Mouse (Mus musculus) stomach, embryonic 14.5 days (tissue): ENCODE measurements around the gene Gm37240. TPM values are rescaled to one million over a fixed set of nuclear protein-coding genes. Genes with fewer than 3 reads are reported as not detected.

Experiments
- ATAC-seq: fragments of 200-750 bp; cut with Nextera tagmentation; 2 replicates; pipeline ENCODE4 v1.8.0; 2017; ENCODE audit warnings: low read depth, moderate TSS enrichment; ENCODE audit not compliant: insufficient number of reproducible peaks, insufficient read depth, low FRiP score
- H3K27ac ChIP-seq: fragments of 300-500 bp; sonication (generic); 2 replicates; pipeline ENCODE4 v1.5.1; 2014; ENCODE audit warnings: mild to moderate bottlenecking, low read length, moderate library complexity, mixed read lengths
- H3K27me3 ChIP-seq: fragments of 300-500 bp; sonication (generic); 2 replicates; pipeline ENCODE4 v1.6.1; 2014; ENCODE audit warnings: low read length, control low read depth, mixed read lengths; ENCODE audit not compliant: control insufficient read depth, insufficient read depth
- H3K36me3 ChIP-seq: fragments of 300-500 bp; sonication (generic); 2 replicates; pipeline ENCODE4 v1.6.1; 2014; ENCODE audit warnings: mild to moderate bottlenecking, control low read depth, low read length, moderate library complexity, mixed read lengths; ENCODE audit not compliant: control insufficient read depth, insufficient read depth
- H3K4me1 ChIP-seq: fragments of 300-500 bp; sonication (generic); 2 replicates; pipeline ENCODE4 v1.6.1; 2014; ENCODE audit warnings: low read length, control low read depth, mixed read lengths; ENCODE audit not compliant: control insufficient read depth, insufficient read depth
- H3K4me2 ChIP-seq: fragments of 300-500 bp; sonication (generic); replicated peaks from 2 replicates; pipeline ENCODE4 v1.6.1; 2014; ENCODE audit warnings: low read depth, low read length, control low read depth
- H3K4me3 ChIP-seq: fragments of 300-500 bp; sonication (generic); 2 replicates; pipeline ENCODE4 v1.5.1; 2014; ENCODE audit warnings: low read depth, low read length, control low read depth
- H3K9ac ChIP-seq: fragments of 300-500 bp; sonication (generic); replicated peaks from 2 replicates; pipeline ENCODE4 v1.6.1; 2014; ENCODE audit warnings: low read depth, mild to moderate bottlenecking, control low read depth, low read length, moderate library complexity, mixed read lengths
- H3K9me3 ChIP-seq: fragments of 300-500 bp; sonication (generic); 2 replicates; pipeline ENCODE4 v1.6.1; 2016; ENCODE audit warnings: low read depth, low read length, control low read depth; ENCODE audit not compliant: control insufficient read depth
- WGBS: fragments of 180-500 bp; shearing (Covaris S2); extraction: QIAGEN DNeasy Blood & Tissue Kit; methylation state at CpG from one replicate; pipeline ENCODE4 v1.1.7; 2014; 5-methylcytosine and 5-hydroxymethylcytosine counted together
- polyA plus RNA-seq: library from polyadenylated mRNA; unstranded; fragments of >200 nt; fragmentation: Nextera tagmentation; extraction: Ambion mirVana; gene quantifications from 2 replicates; pipeline ENCODE4 v1.2.1, GENCODE M21; 2014

Gene Gm37240
- polyA plus RNA-seq, 1 experiment from 2014 or later: 9.6 TPM

GRCm38 (mm10) chr3:84826938-84827337 lies 1060.4 kb downstream of the Gm37240 start:
- Histone ChIP-seq H3K27me3 (no peaks in the 10 kb centered on the region), H3K27ac (no peak overlapping the region), H3K36me3 (no peaks in the 10 kb centered on the region), H3K9me3 (no peaks in the 10 kb centered on the region), H3K4me3 (no peak overlapping the region), H3K4me2 (no peak overlapping the region), H3K4me1 (no peaks in the 10 kb centered on the region), H3K9ac (no peak overlapping the region)
- ATAC-seq: no peak
- WGBS: 85% methylated on average over 3 of the region's 3 CpGs

- Histone ChIP-seq H3K4me1 (no peaks in the 10 kb centered on the region), H3K9ac (no peak overlapping the region), H3K4me3 (no peak overlapping the region), H3K9me3 (no peaks in the 10 kb centered on the region), H3K4me2 (no peak overlapping the region), H3K27me3 (no peaks in the 10 kb centered on the region), H3K36me3 (no peaks in the 10 kb centered on the region), H3K27ac (no peak overlapping the region)
- 73% methylated on average over 3 of the region's 3 CpGs for WGBS
- no peak for ATAC-seq
These were observed 1060.9 kb downstream of the Gm37240 start for GRCm38 (mm10) chr3:84826405-84826804.

- no peak for ATAC-seq
- H3K36me3 ChIP-seq: no peaks in the 10 kb centered on the region
These were observed 1061.3 kb downstream of the Gm37240 start for GRCm38 (mm10) chr3:84825990-84826389.

GRCm38 (mm10) chr3:84820654-84821201 lies 1066.6 kb downstream of the Gm37240 start:
- no peaks in the 10 kb centered on the region for H3K9me3 ChIP-seq
- no peak for ATAC-seq
- no peaks in the 10 kb centered on the region for H3K36me3 ChIP-seq
- H3K27me3 ChIP-seq: no peaks in the 10 kb centered on the region
- H3K4me1 ChIP-seq: peaks cover 6% of the 10 kb centered on the region
- no peak overlapping the region for H3K4me3 ChIP-seq
- H3K27ac ChIP-seq: no peak overlapping the region
- H3K4me2 ChIP-seq: no peak overlapping the region
- 72% methylated on average over 2 of the region's 2 CpGs for WGBS
- no peak overlapping the region for H3K9ac ChIP-seq

More at GRCm38 (mm10) chr3:84825990-84826389, 1061.3 kb downstream of the Gm37240 start:
- Histone ChIP-seq H3K9me3 (no peaks in the 10 kb centered on the region), H3K4me1 (no peaks in the 10 kb centered on the region), H3K27me3 (no peaks in the 10 kb centered on the region), H3K9ac (no peak overlapping the region), H3K4me3 (no peak overlapping the region), H3K4me2 (no peak overlapping the region), H3K27ac (no peak overlapping the region)
- WGBS: 36% methylated on average over 5 of the region's 5 CpGs

GRCm38 (mm10) chr3:84816951-84817350 lies 1070.4 kb downstream of the Gm37240 start:
- no peak overlapping the region for H3K27ac ChIP-seq
- no peaks in the 10 kb centered on the region for H3K9me3 ChIP-seq
- peaks cover 10% of the 10 kb centered on the region for H3K4me1 ChIP-seq
- H3K4me3 ChIP-seq: no peak overlapping the region
- WGBS: 84% methylated on average over 1 of the region's 1 CpGs
- no peaks in the 10 kb centered on the region for H3K27me3 ChIP-seq
- 0 out of 2 replicates have a peak overlapping the region, but pooled peaks have one; percentile 84 for H3K4me2 ChIP-seq
- no peak overlapping the region for H3K9ac ChIP-seq
- no peak for ATAC-seq
- H3K36me3 ChIP-seq: no peaks in the 10 kb centered on the region

- ATAC-seq: no peak
- Histone ChIP-seq H3K36me3 (no peaks in the 10 kb centered on the region), H3K4me1 (peaks cover 10% of the 10 kb centered on the region), H3K9me3 (no peaks in the 10 kb centered on the region), H3K27ac (peak overlapping the region; percentile 96; the same call in 1 of the 2 replicates), H3K9ac (peak overlapping the region; percentile 86), H3K4me3 (peak overlapping the region; percentile 98), H3K27me3 (no peaks in the 10 kb centered on the region), H3K4me2 (peak overlapping the region; percentile 84)
- WGBS: 0% methylated on average over 29 of the region's 29 CpGs
These were observed 1071.9 kb downstream of the Gm37240 start for GRCm38 (mm10) chr3:84815461-84815860.

- Histone ChIP-seq H3K9me3 (no peaks in the 10 kb centered on the region), H3K4me1 (peaks cover 10% of the 10 kb centered on the region), H3K27me3 (no peaks in the 10 kb centered on the region), H3K4me3 (peak within 1 kb of the TSS; percentile 98), H3K27ac (peak within 1 kb of the TSS; percentile 96), H3K36me3 (no peaks in the 10 kb centered on the region), H3K4me2 (peak within 1 kb of the TSS; percentile 84), H3K9ac (peak within 1 kb of the TSS; percentile 86)
- ATAC-seq: peak; percentile 40; the same call in 1 of the 2 replicates
- under 1% methylated on average over 63 of the region's 76 CpGs for WGBS
These were observed 1072.4 kb downstream of the Gm37240 start, which contains the start of gene Fbxw7 for GRCm38 (mm10) chr3:84814762-84815381. TSS of gene Fbxw7 (plus strand) at chr3:84815268.

- Histone ChIP-seq H3K36me3 (no peaks in the 10 kb centered on the region), H3K4me3 (peak overlapping the region; percentile 98), H3K4me2 (peak overlapping the region; percentile 84), H3K4me1 (peaks cover 10% of the 10 kb centered on the region), H3K27me3 (no peaks in the 10 kb centered on the region), H3K27ac (peak overlapping the region; percentile 96), H3K9me3 (no peaks in the 10 kb centered on the region), H3K9ac (peak overlapping the region; percentile 86)
- ATAC-seq: peak; percentile 94
- under 1% methylated on average over 47 of the region's 60 CpGs for WGBS
These were observed 1073.1 kb downstream of the Gm37240 start for GRCm38 (mm10) chr3:84814157-84814761.
